ENCODE assay signal across 19 mouse cellular contexts in the genomic region with DNA sequence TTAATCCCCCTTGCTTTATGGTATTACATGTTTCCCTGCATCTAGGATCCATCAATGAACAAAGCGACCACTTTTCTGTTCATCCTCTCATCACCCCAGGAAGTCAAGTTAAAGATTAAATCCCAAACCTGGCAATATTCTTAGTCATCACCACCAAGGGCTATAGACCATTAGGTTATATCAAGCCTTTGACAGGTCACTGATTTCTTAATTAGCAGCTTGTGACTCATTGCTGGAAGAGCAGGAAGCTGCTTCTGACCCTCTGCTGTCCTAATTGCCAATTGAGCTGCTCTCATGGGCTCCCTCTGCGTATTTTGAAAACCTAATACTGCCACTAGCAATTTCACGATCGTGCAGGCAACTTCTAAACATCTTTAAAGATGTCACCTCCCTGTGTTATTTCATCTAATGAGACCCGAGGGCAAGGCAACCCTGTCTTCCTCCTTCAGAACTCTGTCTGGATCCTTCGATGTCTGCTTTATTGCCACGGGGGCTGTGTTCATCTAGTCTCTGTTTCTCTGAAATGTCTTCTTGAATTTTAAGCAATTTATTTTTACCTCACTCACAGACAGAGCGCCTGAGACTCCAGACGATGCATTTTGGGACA.
DNase-seq lines count a peak whose midpoint lies in the region; ATAC-seq and TF ChIP-seq lines count a peak whose summit lies in the region.
"Had no signal": no experiment of that assay in that cellular context is flagged by ENCODE, and none has a peak within 500 bp of the region (broad histone marks: within the 10 kb centered on the region; RNA-seq: fewer than 3 reads in every experiment).

No protein-coding gene starts in this region.

- H3K27ac ChIP-seq in kidney, postnatal 0 days: no peak overlapping the region
- H3K27ac ChIP-seq in kidney, embryonic 14.5 days (ENCODE audit: low read depth, low read length): no peak overlapping the region
- no peak overlapping the region for H3K27ac ChIP-seq in layer of hippocampus, adult 2 months
- H3K27ac ChIP-seq: embryonic facial prominence, embryonic 13.5 days; forebrain, embryonic 13.5 days; heart, embryonic 13.5 days; hindbrain, embryonic 15.5 days had no signal

- ATAC-seq in kidney, postnatal 0 days (replicated peaks; ENCODE audit: low FRiP score, low read depth): no peak
- no peak for ATAC-seq in kidney, embryonic 14.5 days (ENCODE audit: low FRiP score, low TSS enrichment)
- ATAC-seq in Patski: peak; percentile 90
- no peak for ATAC-seq in megakaryocyte-erythroid progenitor cell, adult 5-6 weeks (replicated peaks; ENCODE audit: low FRiP score, low TSS enrichment, poor library complexity, severe bottlenecking)
- ATAC-seq: forebrain, embryonic 13.5 days; forebrain, postnatal 0 days had no signal

- no peaks in the 10 kb centered on the region for H3K4me1 ChIP-seq in kidney, postnatal 0 days (replicated peaks; ENCODE audit: insufficient read depth, low read length)
- peaks cover 4% of the 10 kb centered on the region; the same call in 1 of the 2 replicates for H3K4me1 ChIP-seq in kidney, embryonic 14.5 days (ENCODE audit: control insufficient read depth, insufficient read depth, low read length)

- H3K9me3 ChIP-seq in kidney, postnatal 0 days (replicated peaks; ENCODE audit: low read length): no peaks in the 10 kb centered on the region
- no peaks in the 10 kb centered on the region for H3K9me3 ChIP-seq in kidney, embryonic 14.5 days (ENCODE audit: control insufficient read depth, low read length)
- H3K9me3 ChIP-seq: embryonic facial prominence, embryonic 13.5 days; forebrain, embryonic 13.5 days; hindbrain, embryonic 15.5 days had no signal

- H3K9ac ChIP-seq in kidney, postnatal 0 days (ENCODE audit: low read depth, low read length): no peak overlapping the region
- no peak overlapping the region for H3K9ac ChIP-seq in kidney, embryonic 14.5 days (ENCODE audit: low read depth, low read length)
- H3K9ac ChIP-seq: embryonic facial prominence, embryonic 13.5 days; forebrain, embryonic 13.5 days; forebrain, postnatal 0 days; heart, embryonic 13.5 days; hindbrain, embryonic 15.5 days had no signal

- DNase-seq in kidney, postnatal 0 days (ENCODE audit: low spot score): peak; percentile 25
- peak; percentile 16 for DNase-seq in MN1 (ENCODE audit: low spot score)
- peak; percentile 82 for DNase-seq in Patski (ENCODE audit: low read depth, low spot score)
- no peak for DNase-seq in layer of hippocampus, adult 2 months (ENCODE audit: low spot score in 2 of 2)
- DNase-seq: adrenal gland, adult 8-10 months; adrenal gland, postnatal 36 days; B cell, adult 2 months; cerebellum, adult 11 months; cerebellum, adult 8-10 months; cerebellum, postnatal 14 days; forebrain, postnatal 0 days; gastrocnemius, postnatal 14 days; heart, postnatal 36 days had no signal

- TF ChIP-seq CTCF in kidney, postnatal 0 days (IDR thresholded peaks at IDR 0.05; ENCODE audit: low read depth): no peak
- TF ChIP-seq CTCF in Patski (IDR thresholded peaks at IDR 0.05): no peak
- TF ChIP-seq CTCF in layer of hippocampus, adult 2 months (conservative IDR thresholded peaks at IDR 0.05): no peak

- in situ Hi-C loops in Patski (cut with MboI; ENCODE audit: low pct_unique_long_range_greater_than_20kb): loop anchor here (5.0 kb wide), 1 partner anchor 122 kb away; no protein-coding TSS in a partner anchor

- POLR2A ChIA-PET in Patski (lab: Charles Lee): no interaction called here

- no peaks in the 10 kb centered on the region for H3K36me3 ChIP-seq in kidney, postnatal 0 days (ENCODE audit: insufficient read depth, low read length)
- H3K36me3 ChIP-seq in kidney, embryonic 14.5 days (ENCODE audit: control insufficient read depth, insufficient read depth, low read length): no peaks in the 10 kb centered on the region
- H3K36me3 ChIP-seq: embryonic facial prominence, embryonic 13.5 days; heart, embryonic 13.5 days; hindbrain, embryonic 15.5 days had no signal

- H3K27me3 ChIP-seq in kidney, postnatal 0 days (ENCODE audit: insufficient read depth, low read length): no peaks in the 10 kb centered on the region
- H3K27me3 ChIP-seq in kidney, embryonic 14.5 days (ENCODE audit: control insufficient read depth, insufficient read depth, low read length): no peaks in the 10 kb centered on the region
- H3K27me3 ChIP-seq in Patski: no peaks in the 10 kb centered on the region
- H3K27me3 ChIP-seq: embryonic facial prominence, embryonic 13.5 days; forebrain, embryonic 13.5 days; heart, embryonic 13.5 days; hindbrain, embryonic 15.5 days had no signal

- WGBS in kidney, postnatal 0 days: 51% methylated on average over 9 of the region's 9 CpGs
- WGBS in kidney, embryonic 14.5 days: 47% methylated on average over 9 of the region's 9 CpGs

- H3K4me3 ChIP-seq in kidney, postnatal 0 days (replicated peaks; ENCODE audit: low read depth, low read length): no peak overlapping the region
- H3K4me3 ChIP-seq in kidney, embryonic 14.5 days (ENCODE audit: low read length): no peak overlapping the region
- H3K4me3 ChIP-seq in layer of hippocampus, adult 2 months: no peak overlapping the region
- H3K4me3 ChIP-seq: embryonic facial prominence, embryonic 13.5 days; forebrain, embryonic 13.5 days; heart, embryonic 13.5 days; hindbrain, embryonic 15.5 days had no signal

- H3K4me2 ChIP-seq in kidney, postnatal 0 days (ENCODE audit: low read length): no peak overlapping the region
- H3K4me2 ChIP-seq in kidney, embryonic 14.5 days (replicated peaks; ENCODE audit: low read depth, low read length): no peak overlapping the region
- H3K4me2 ChIP-seq: embryonic facial prominence, embryonic 13.5 days; forebrain, embryonic 13.5 days; heart, embryonic 13.5 days; hindbrain, embryonic 15.5 days had no signal

- CTCF ChIA-PET in Patski (lab: Charles Lee): interaction anchor here (1.3 to 1.7 kb wide), 4 partner anchors 15 to 178 kb away, joined by 3 to 4 read pairs (median 4); no protein-coding TSS in a partner anchor

Comparison
In these comparisons a context has a peak if more than half of its experiments do, and no peak if none do; other contexts are left out.
1. DNase-seq: peak in kidney, postnatal 0 days (single experiment), MN1 (single experiment) and Patski (single experiment); none in layer of hippocampus, adult 2 months (0 of 2).